Mouse (Mus musculus) monocyte, adult 5-6 weeks (primary cell): ENCODE data around the gene Lrrc66. TPM values are rescaled to one million over a fixed set of nuclear protein-coding genes. Genes with fewer than 3 reads are reported as not detected.
"Not testable (repeated sequence)": the region's sequence is repeated elsewhere in the genome, so short reads cannot be mapped to it uniquely, and the experiment has no call there.

Experiments
- ATAC-seq: fragments of 153-309, 156-312 bp; replicated peaks from 2 replicates; pipeline ENCODE4 v1.8.0; 2017; ENCODE audit warnings: mild to moderate bottlenecking; ENCODE audit not compliant: low TSS enrichment, insufficient number of reproducible peaks, severe bottlenecking, poor library complexity, low FRiP score
- total RNA-seq: library from RNA; stranded (forward); fragments of 200-1000, 200-491, 200-594 nt; gene quantifications from 3 replicates; pipeline ENCODE4 v1.2.3, GENCODE M21; 2017

Gene Lrrc66
- total RNA-seq, 1 experiment from 2014 or later: not detected

DNA sequence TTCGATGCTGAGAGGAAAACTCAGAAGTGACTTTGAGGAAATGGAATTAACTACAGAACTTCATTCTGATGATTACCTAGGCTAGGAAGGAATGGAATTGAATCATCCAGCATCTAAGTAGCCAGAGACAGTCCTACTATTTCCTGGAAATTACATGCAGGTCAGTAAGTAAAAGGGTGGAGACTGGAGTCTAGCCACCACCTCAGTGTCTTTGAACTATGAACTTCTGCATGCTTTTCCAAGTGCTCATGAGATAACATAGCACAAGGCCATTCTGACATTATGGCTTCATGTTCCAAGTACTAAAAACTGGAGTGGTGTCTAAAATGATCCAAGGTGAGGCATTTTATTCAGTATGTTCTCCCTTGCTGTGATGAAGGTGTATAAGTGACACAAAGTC, 6.8 kb downstream of the Lrrc66 start:
- ATAC-seq: no peak

DNA sequence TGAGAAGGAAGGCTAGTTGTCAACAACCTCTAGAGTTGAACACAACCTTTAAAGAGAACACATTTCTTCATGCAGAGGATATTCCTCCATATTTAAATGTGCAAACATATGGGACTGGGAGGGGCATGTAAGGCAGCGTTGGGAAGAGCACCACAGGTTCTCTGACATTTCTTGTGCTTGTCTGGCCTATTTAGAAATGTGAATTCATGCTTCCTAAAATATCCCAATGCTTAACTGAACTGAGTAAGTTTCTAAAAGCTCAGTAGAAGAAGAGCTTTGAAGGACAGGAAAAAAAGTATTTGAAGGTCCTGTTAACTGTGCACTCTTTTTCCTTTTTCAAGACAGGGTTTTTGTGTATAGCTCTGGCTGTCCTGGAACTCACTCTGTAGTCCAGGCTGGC, 13.4 kb downstream of the Lrrc66 start:
- ATAC-seq: no peak

DNA sequence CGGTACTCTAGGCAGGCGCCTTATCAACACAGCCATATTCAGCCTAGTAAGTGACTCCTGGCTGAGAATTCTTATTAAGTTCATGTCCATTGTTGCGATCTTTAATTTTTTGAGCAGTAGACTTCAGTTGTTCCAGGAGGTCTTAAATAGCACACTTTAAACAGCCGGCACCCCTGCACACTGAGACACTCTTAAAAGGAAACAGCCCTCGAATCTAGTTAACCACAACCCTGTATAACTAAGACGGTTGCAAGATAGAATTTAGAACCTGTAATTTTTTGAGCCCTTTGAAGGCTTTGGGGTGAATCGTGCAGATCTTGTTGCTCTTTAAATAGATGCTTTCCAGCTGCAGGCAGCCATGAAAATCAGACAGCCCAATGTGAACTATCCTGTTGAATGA, 17.1 kb downstream of the Lrrc66 start:
- no peak for ATAC-seq

DNA sequence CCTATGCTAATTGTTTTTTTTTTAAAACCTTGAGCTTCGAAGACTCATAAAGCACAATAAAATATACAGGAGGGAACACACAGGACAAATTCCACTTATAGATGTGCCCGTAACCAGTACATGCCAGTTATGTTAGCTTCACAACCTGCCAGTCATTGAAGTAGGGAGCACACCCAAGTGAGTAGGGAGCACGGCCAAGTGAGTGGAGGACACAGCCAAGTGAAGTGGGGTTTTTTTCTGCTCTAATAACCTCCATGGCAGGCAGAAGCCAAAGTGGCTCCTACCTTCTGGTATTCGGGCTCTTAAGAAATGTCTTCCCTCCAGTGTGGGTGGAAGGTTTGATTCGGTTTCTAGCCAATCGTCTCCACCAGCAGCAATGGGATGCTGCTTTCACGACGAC, 19.0 kb downstream of the Lrrc66 start:
- ATAC-seq: no peak

DNA sequence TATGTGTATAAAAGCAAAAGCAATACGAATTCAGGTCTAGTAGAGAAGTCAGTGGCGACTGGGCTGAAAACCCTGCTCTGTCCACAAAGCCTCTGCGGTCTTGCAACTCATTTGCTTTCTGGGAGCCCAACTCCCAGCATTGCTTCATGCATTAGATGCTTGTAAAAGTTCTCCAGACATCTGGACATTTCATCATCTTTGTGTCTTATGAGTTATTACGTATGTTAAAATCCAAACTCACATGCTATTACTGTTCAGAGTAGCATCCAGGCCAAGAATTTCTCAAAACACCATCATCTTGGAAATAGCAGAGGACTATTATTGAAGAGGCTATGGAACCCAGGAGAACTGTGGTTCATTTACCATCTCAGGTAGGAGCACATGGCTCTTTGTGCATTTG, 21.3 kb downstream of the Lrrc66 start:
- no peak for ATAC-seq

DNA sequence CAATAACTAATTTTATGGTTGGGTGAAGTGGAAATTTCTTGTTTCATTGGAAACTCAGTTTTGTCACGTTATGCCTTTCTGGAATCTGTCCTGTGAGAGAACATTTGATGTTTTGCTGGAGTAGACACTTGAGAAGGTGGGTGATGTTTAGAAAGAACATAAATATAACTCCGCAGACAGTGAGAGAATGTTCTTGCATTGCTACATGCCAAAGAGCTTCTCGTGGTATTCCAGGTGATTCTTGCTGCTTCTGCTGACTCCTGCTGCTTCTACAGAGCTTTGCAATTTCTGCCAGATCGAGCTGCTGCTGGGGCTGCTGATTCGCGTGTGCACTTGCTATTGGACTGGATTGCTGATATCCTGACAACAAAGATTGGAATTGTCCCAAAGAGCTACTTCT, 27.4 kb downstream of the Lrrc66 start:
- ATAC-seq: no peak

DNA sequence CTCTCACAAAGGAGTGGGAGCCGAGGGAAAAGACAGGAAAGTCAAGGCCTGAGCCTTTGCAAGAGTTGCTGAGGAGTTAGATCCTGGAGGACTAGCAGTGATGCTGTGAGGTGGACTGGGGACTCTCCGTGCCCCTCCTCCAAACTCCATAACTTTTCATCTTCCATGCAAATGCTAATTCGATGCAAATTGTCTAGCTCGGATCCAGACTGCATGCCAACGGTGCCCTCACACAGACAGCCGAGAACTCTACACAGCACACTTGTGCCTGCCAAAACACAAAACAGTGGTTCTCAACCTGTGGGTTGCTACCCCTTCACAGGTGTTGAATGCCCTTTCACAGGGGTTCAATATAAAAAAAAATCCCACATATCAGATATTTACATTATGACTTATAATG, 27.8 kb downstream of the Lrrc66 start:
- no peak for ATAC-seq

DNA sequence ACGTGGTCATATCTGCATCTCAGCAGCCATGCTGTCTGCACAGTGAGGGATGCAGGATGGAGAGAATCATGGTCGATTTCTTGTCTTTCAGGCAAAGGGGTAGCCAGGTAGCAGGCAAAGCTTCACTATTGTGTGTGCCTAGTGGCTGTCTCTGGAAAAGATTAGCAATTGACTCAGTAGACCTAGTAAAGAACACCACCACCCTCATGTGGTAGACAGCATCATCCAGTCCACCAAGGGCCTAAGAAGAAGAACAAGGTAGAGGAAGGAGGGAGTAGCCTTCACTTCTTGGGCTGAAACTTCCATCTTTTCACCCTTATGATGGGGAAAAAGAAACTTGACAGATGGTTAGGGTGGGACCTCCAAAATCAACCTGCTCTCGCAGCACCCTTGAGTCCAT, 29.5 kb downstream of the Lrrc66 start:
- ATAC-seq: no peak

DNA sequence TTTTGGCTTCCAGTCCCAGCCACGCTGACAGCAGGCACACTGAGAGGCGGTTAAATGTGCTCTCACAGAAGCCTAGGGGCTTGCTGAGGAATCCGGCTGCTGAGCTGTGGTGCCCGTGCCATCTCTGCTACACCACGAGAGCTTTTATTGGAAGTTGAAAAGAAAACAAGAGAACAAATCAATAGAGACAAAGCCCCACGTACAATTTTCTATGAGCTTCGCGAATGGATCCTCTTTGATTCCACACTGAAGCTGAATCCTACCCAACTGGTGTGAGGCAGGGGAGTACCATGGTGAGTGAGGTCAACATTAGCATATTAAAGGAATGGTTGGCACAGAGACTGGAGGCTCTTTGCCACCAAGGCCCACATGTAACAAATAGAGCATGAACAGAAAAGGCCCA, 31.0 kb downstream of the Lrrc66 start:
- ATAC-seq: no peak

DNA sequence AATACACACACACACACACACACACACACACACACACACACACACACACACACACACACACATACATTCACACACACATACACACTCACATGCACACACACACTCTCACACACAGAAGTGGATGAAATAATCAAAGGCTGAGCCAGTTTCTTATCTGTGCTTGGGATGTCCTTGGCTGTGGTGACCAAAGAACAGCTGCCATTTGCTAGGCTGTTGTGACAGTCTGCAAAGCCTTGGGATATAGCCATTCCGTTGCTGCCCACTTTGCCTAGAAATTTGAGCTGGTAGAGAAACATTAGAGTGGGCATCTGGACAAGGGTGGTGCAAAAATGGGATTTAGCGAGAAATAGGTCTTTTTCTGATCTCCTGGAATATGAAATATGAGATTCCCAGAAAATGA, 32.3 kb downstream of the Lrrc66 start:
- no peak for ATAC-seq

DNA sequence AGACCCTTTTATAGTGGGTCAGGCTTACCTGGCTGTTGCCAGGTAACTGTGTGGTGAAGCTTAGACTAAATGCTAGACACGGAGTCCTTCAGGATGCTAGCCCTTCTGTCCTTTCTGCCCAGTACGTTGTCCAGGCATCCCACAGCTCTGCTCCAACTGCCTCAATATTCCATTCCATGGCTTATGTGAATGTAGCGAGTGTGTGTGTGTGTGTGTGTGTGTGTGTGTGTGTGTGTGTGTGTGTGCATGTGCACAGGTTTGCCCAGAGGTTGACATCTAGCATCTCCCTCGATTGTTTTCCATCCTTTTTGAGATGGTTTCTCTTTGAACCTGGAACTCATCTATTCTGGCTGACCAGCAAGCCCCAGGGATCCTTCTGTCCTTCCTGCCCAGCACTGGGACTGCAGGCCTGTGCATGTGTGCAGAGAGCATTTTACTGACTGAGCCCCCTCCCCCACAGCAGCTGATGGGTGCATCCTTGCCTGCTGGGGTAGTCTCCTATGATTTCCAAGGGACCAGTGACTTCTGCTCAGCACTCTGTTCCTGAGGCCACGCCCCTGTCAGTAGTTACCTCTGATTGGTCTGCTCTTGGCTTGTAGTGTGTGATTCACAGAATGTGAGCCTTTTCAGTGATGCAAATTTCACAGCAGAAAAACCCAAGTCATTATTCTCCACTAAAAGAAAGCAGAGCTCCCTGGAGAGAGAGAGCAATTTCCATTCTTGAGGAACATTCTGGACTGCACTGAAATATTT, 33.2 kb downstream of the Lrrc66 start:
- ATAC-seq: no peak

DNA sequence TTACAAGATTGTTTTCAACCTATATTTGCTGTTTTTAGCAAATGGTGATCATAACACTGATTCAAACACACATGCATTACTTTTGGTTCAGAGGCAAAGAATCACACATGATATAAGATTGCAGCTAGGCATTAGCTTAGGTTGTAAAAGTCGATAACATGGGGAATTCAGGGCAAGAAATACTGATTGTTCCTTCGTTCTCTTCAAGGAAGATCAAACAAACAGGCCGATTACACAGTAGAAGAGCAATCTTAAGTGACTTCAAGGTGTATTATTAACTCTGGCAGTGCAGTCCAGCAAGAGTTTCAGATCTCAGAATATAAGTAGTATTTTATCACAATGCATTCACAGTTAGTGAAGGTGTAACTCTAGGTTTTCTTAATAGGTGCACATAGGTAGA, 45.2 kb downstream of the Lrrc66 start:
- no peak for ATAC-seq

DNA sequence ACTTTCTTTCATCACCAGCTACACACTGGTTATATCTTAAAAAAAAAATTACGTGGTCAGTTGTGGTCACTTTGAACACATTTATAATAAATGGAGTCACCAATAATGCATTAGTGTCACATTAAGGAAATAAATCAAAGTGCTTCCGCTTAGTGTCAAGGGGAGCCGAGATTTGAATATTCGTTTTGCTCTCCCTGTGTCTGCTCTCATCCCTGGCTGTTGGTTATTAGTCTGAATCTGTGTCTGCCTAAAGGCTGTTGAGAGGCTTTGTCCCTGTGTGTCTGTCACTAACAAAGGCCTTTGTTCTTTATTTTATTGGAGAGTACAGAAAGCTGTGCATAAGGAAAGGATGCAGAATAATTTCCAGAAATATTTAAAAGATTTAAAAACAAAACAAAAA, 45.7 kb downstream of the Lrrc66 start:
- no peak for ATAC-seq

DNA sequence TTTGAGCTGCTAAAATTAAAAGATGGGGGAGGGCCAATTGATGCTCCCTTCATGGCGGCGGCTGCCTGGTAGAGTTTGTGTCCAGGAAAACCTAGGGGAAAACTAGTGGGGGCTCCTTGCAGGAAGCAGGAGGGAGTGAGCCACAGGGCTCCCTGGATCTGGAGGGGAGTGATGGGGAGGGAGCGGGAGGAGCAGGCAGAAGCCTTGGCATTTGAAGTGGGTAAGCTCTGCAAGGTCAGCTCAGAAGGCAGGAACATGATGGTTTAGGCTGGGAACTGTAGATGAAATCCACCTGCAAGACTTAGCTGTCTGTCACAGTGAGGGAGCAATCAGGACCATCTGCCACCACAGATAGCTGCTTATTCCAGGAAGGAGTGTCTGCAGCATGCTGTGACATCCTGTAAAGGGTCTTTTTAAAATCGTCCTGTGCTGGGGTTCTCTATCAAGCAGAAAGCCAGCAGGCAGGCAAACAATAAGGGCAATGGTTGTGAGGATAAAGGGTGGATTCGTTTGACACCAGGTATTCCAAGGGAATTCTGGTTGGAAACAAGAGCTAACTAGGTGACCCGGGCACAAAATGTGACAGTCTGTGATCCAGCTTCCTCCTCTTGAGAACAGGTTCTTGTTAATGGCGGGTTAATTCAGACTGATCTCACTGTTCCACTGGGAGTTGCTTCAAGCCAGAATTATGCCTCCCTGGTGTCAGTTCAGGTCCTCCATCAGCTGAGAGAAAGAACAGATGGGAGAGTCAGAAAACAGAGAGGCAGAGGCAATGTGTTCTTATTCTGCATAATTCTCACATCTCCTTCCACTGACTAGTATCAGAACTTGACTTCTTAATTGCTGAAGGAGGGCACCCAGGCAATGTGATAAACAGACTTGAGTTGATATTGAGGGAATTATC, 46.9 kb downstream of the Lrrc66 start:
- ATAC-seq: no peak

DNA sequence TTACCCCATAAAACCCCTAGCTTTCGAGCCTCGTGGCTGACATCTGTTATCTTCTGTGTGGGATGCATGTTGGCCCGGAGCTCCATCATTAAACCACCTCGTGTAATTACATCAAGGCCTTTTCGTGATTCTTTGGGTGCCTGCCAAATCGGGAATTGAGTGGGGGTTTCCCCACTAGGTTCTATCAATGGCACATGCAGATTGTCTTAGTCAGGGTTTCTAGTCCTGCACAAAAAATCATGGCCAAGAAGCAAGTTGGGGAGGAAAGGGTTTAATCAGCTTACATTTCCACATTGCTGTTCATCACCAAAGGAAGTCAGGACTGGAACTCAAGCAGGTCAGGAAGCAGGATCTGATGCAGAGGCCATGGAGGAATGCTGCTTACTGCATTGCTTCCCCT, 48.3 kb downstream of the Lrrc66 start:
- not testable (repeated sequence) for ATAC-seq

DNA sequence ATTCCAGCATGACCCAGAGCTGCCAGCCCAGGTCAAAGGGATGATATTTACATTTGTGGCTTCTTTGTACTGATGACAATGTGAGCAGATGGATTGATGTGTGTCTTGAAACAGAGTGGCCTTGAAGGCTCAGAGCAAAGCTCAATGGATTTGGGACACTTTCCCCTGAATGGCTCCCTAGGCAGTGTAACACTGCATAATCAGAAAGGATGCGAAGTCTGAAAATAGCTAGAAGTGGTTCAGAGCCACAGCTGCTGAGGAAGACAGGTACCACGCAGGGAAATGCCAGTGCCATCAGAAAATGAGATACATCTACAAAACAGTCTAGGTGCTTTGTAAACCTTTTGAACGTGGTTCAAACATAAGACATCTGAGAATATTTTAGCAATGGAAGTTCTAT, 54.2 kb downstream of the Lrrc66 start:
- no peak for ATAC-seq

DNA sequence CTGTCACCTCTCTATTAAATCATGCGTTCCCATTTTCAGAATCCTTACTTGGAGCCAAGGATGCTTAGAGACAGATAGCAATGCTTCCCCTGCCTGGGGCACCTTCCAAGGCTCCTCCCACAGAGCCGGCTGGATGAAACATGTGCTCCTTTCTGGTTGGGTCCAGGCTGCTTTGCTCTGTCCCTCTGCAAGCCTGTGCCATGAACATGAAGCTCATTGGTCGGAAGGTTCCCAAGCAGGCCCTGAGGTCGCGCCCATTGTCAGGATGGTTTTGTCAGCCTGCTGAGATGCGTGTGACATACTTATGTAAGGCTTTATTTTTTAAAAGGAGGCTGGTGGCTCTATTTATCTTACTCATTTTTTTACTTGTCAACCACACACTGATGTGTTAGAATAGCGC, 55.6 kb downstream of the Lrrc66 start:
- ATAC-seq: no peak

DNA sequence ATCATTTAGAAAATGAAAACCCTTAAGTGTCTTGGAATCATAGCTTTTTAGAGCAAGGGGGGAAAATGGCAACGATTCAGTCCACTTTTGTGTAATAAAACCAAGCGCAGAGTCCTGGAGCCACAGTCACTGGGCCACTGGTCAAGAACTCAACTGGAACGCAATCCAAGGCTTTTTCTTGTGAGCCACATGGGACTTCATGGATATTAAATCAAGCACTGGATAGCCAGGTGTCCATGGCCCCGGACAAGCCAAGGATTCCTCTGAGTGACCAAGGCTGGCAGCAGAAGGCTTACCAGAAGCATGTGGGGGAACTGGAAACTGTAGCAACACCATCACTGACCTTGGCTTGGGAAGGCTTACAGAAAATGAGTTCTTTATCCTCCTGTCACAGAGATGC, 57.7 kb downstream of the Lrrc66 start:
- no peak for ATAC-seq

DNA sequence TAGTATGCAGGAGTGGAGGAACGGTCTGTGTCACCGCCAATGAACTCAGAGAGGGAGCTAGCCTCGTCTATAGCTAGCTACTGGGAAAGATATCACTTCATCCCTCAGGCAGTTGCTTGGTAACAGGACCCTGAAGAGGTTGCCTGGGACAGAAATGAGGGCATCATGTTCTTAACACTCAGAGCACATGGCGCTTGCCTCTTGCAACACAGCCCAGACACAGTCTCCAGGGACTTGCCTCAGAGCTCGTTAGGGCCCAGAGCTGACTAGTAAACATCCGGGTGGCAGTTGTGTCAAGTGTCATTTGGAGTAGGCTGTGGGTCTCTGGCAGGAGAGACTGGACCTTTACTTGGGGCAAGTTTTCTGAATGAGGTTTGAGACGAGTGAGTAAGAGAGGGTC, 58.5 kb downstream of the Lrrc66 start:
- no peak for ATAC-seq

DNA sequence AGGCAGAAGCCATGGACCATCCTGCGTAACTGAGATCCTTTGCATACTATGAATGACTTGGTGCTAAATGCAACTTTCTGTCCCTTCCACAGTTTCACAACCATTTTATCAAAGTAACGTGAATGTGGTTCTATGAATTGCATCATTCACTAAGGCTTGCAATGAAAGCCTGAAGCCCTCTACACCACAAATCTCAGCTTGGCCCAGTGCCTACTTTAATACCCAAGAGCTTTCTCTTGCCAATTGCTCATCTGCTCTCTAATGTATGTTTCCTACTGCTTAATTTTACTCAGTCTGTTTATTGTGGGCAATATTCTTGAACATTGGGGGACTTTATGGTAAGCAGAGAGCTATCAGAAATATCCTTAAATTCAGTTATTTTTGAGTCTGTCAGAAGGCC, 59.5 kb downstream of the Lrrc66 start:
- no peak for ATAC-seq
